Mouse (Mus musculus): ENCODE data around the gene Stx16.

DNA sequence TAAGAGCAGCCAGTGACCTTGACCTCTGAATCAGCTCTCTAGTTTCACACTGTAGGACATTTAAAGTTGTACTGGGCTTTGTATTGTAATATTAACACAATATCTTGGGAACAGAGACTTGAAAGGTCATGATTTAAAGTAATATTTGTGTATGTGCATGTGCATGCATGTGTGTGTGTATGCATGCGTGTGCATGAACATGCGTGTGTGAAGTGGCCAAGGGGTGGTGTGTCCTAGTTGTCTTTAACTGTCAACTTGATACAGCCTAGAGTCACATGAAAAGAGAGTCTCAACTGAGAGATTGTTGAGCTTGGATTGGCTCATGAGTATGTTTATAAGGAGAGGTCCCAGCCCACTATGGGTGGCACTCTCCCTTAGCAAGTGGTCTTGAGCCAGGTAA, 28.5 kb upstream of the Stx16 start:
- TF ChIP-seq CTCF (IDR thresholded peaks at IDR 0.05; ENCODE audit: insufficient read depth, low read depth, low read length) (no peak), POLR2A (IDR thresholded peaks at IDR 0.05; ENCODE audit: insufficient read depth, low read depth, low read length) (no peak)

Measured in olfactory bulb, adult 2 months (tissue).